Mouse (Mus musculus): ENCODE results near the gene Lrp8. TPM values are rescaled to one million over a fixed set of nuclear protein-coding genes. Genes with fewer than 3 reads are reported as not detected.

Gene Lrp8
- polyA plus RNA-seq, 1 experiment from 2014 or later, result 27.6 TPM

DNA sequence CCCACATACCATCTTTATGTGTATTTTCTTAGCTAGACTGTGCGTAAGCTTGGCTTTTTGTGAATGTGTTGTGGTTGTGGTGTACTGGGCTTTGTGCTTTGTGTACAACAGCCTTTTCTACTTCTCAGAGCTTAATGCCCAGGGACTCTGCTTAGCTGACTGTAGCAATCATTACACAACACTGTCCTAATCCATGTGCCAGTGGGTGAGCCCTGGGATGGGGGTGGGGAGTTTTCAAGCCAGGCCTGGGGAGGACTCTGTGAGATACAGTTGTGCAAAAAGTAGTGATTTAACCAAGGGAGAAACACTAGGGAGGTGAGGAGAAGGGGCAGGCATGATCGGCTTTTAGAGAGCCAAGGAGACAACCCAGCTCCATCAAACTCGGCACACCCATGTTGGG lies 98.1 kb downstream of the Lrp8 start:
- Histone ChIP-seq H3K4me1 (ENCODE audit: control insufficient read depth, insufficient read depth, low read length) (no peaks in the 10 kb centered on the region), H3K9me3 (ENCODE audit: control insufficient read depth, low read length) (no peaks in the 10 kb centered on the region), H3K4me3 (ENCODE audit: low read depth, low read length) (no peak overlapping the region), H3K4me2 (ENCODE audit: low read depth) (no peak overlapping the region), H3K9ac (ENCODE audit: low read length) (no peak overlapping the region), H3K27me3 (ENCODE audit: control insufficient read depth, insufficient read depth, low read length) (no peaks in the 10 kb centered on the region), H3K27ac (ENCODE audit: low read depth, low read length) (no peak overlapping the region), H3K36me3 (ENCODE audit: control insufficient read depth, insufficient read depth, low read length) (peaks cover 7% of the 10 kb centered on the region)
- 91% methylated on average over 3 of the region's 3 CpGs for WGBS
- ATAC-seq (ENCODE audit: insufficient read depth, low FRiP score, low TSS enrichment) (no peak), DNase-seq (ENCODE audit: low spot score) (no peak)

GRCm38 (mm10) chr4:107904252-107904651 lies 102.2 kb downstream of the Lrp8 start:
- H3K4me2 ChIP-seq (ENCODE audit: low read depth), result no peak overlapping the region
- no peaks in the 10 kb centered on the region for H3K9me3 ChIP-seq (ENCODE audit: control insufficient read depth, low read length)
- H3K9ac ChIP-seq (ENCODE audit: low read length), result no peak overlapping the region
- WGBS, result 93% methylated on average over 10 of the region's 10 CpGs
- no peak overlapping the region for H3K27ac ChIP-seq (ENCODE audit: low read depth, low read length)
- H3K4me3 ChIP-seq (ENCODE audit: low read depth, low read length), result no peak overlapping the region
- no peak for ATAC-seq (ENCODE audit: insufficient read depth, low FRiP score, low TSS enrichment)
- H3K36me3 ChIP-seq (ENCODE audit: control insufficient read depth, insufficient read depth, low read length), result peaks cover 4% of the 10 kb centered on the region
- DNase-seq (ENCODE audit: low spot score), result no peak
- H3K27me3 ChIP-seq (ENCODE audit: control insufficient read depth, insufficient read depth, low read length), result no peaks in the 10 kb centered on the region
- H3K4me1 ChIP-seq (ENCODE audit: control insufficient read depth, insufficient read depth, low read length), result no peaks in the 10 kb centered on the region

DNA sequence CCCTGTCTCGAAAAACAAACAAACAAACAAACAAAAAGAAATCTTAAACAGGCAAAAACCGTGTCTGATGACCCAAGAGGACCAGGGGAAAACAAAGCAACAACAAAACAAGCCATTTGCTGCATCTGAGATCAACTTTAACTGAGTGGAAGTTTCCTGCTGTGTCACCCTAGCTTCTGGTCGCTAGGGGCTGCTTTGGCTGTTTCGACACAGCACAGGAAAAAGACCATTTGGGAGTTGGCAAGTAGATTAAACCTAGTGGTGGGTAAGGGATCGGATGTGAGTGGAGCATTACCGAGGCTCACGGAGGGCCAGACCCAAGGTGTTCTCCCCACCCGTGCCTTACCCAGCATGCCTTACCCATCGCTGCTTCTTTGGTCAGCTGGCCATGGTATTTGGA lies 104.5 kb downstream of the Lrp8 start:
- Histone ChIP-seq H3K4me3 (ENCODE audit: low read depth, low read length) (no peak overlapping the region), H3K4me1 (ENCODE audit: control insufficient read depth, insufficient read depth, low read length) (no peaks in the 10 kb centered on the region), H3K36me3 (ENCODE audit: control insufficient read depth, insufficient read depth, low read length) (peaks cover 4% of the 10 kb centered on the region), H3K9me3 (ENCODE audit: control insufficient read depth, low read length) (no peaks in the 10 kb centered on the region), H3K4me2 (ENCODE audit: low read depth) (no peak overlapping the region), H3K27me3 (ENCODE audit: control insufficient read depth, insufficient read depth, low read length) (no peaks in the 10 kb centered on the region), H3K27ac (ENCODE audit: low read depth, low read length) (no peak overlapping the region), H3K9ac (ENCODE audit: low read length) (no peak overlapping the region)
- ATAC-seq (ENCODE audit: insufficient read depth, low FRiP score, low TSS enrichment) (no peak), DNase-seq (ENCODE audit: low spot score) (no peak)
- WGBS, result 91% methylated on average over 9 of the region's 9 CpGs

DNA sequence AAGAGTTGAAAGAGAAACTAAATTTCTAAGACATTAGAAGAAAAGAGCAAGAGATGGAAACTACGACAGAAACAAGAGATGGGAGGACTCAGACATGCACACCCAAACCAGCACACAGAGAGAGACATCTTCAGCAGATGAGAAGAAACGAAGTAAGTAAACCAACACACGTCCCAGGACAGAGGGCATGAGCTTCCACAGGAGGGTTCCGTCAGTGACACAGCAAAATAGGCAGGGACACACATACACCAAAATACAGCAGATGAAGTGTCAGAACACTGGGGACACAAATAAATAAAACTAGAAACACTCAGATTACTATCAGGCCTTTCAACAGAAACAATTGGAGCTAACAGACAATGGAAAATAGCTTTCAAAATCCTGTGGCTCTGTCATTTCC lies 108.0 kb downstream of the Lrp8 start:
- Histone ChIP-seq H3K4me2 (ENCODE audit: low read depth) (no peak overlapping the region), H3K27me3 (ENCODE audit: control insufficient read depth, insufficient read depth, low read length) (no peaks in the 10 kb centered on the region), H3K4me3 (ENCODE audit: low read depth, low read length) (no peak overlapping the region), H3K9me3 (ENCODE audit: control insufficient read depth, low read length) (no peaks in the 10 kb centered on the region), H3K9ac (ENCODE audit: low read length) (no peak overlapping the region), H3K4me1 (ENCODE audit: control insufficient read depth, insufficient read depth, low read length) (no peaks in the 10 kb centered on the region), H3K27ac (ENCODE audit: low read depth, low read length) (no peak overlapping the region), H3K36me3 (ENCODE audit: control insufficient read depth, insufficient read depth, low read length) (peaks cover 7% of the 10 kb centered on the region)
- DNase-seq (ENCODE audit: low spot score) (no peak), ATAC-seq (ENCODE audit: insufficient read depth, low FRiP score, low TSS enrichment) (no peak)
- WGBS, result 83% methylated on average over 4 of the region's 4 CpGs

- Histone ChIP-seq H3K4me1 (ENCODE audit: control insufficient read depth, insufficient read depth, low read length) (peaks cover 7% of the 10 kb centered on the region; the same call in 1 of the 2 replicates), H3K9ac (ENCODE audit: low read length) (no peak overlapping the region), H3K9me3 (ENCODE audit: control insufficient read depth, low read length) (no peaks in the 10 kb centered on the region), H3K4me2 (ENCODE audit: low read depth) (no peak overlapping the region), H3K4me3 (ENCODE audit: low read depth, low read length) (no peak overlapping the region), H3K27ac (ENCODE audit: low read depth, low read length) (no peak overlapping the region), H3K27me3 (ENCODE audit: control insufficient read depth, insufficient read depth, low read length) (no peaks in the 10 kb centered on the region), H3K36me3 (ENCODE audit: control insufficient read depth, insufficient read depth, low read length) (no peaks in the 10 kb centered on the region)
- DNase-seq (ENCODE audit: low spot score), result no peak
- 94% methylated on average over 2 of the region's 2 CpGs for WGBS
- no peak for ATAC-seq (ENCODE audit: insufficient read depth, low FRiP score, low TSS enrichment)
Measured at GRCm38 (mm10) chr4:107920336-107920735, 118.3 kb downstream of the Lrp8 start.

DNA sequence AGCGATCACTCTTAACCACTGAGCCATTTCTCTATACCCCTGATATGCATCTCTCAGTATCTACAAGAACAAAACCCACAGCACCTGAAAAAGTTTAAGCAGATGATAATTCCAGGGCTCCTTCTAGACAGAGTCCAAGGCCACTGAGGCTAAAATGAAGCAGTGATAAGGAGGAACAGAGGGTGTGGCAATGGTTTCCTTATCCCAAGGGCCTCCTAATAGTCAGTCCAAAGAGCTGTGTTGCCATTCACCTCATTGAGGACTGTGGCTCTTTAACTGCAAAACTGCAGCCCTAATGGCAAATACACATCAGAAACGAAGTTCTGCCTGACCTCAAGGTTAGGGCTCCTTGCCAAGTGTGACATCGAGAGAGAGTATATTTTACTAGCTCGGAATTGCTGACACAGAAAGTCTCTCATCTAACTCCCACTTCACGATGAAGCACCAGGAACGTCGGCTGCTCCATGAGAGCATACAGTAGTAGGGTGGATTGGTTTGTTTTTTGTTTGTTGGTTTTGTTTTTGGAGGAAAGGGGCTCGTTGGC lies 119.2 kb downstream of the Lrp8 start:
- no peak overlapping the region for H3K4me3 ChIP-seq (ENCODE audit: low read depth, low read length)
- ATAC-seq (ENCODE audit: insufficient read depth, low FRiP score, low TSS enrichment) (no peak), DNase-seq (ENCODE audit: low spot score) (no peak)
- no peaks in the 10 kb centered on the region for H3K9me3 ChIP-seq (ENCODE audit: control insufficient read depth, low read length)
- no peak overlapping the region for H3K27ac ChIP-seq (ENCODE audit: low read depth, low read length)
- peaks cover 7% of the 10 kb centered on the region; the same call in 1 of the 2 replicates for H3K4me1 ChIP-seq (ENCODE audit: control insufficient read depth, insufficient read depth, low read length)
- H3K4me2 ChIP-seq (ENCODE audit: low read depth), result no peak overlapping the region
- H3K27me3 ChIP-seq (ENCODE audit: control insufficient read depth, insufficient read depth, low read length), result no peaks in the 10 kb centered on the region
- 87% methylated on average over 8 of the region's 8 CpGs for WGBS
- H3K9ac ChIP-seq (ENCODE audit: low read length), result no peak overlapping the region
- no peaks in the 10 kb centered on the region for H3K36me3 ChIP-seq (ENCODE audit: control insufficient read depth, insufficient read depth, low read length)

DNA sequence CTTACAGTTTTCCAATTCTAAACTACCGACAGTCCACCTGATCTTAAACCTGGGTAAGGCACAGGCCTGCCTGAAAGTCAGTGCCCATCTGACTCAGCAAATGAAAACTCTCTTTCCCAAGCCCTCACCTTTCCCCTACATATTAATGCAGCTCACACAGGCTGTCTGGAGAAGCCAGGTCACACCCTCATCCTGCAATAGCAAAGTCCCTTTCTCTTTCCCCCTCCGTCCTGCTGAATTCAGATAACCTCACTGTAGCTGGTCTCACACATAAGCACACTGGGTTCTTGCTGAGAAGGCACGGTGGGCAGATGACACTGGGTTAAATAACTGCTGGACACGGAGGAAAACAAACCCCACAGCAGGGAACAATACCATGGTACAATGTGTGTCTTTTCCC lies 119.9 kb downstream of the Lrp8 start:
- H3K27ac ChIP-seq (ENCODE audit: low read depth, low read length), result no peak overlapping the region
- no peak overlapping the region for H3K4me3 ChIP-seq (ENCODE audit: low read depth, low read length)
- no peaks in the 10 kb centered on the region for H3K36me3 ChIP-seq (ENCODE audit: control insufficient read depth, insufficient read depth, low read length)
- WGBS, result 57% methylated on average over 4 of the region's 4 CpGs
- DNase-seq (ENCODE audit: low spot score) (no peak), ATAC-seq (ENCODE audit: insufficient read depth, low FRiP score, low TSS enrichment) (no peak)
- H3K9me3 ChIP-seq (ENCODE audit: control insufficient read depth, low read length), result no peaks in the 10 kb centered on the region
- no peak overlapping the region for H3K4me2 ChIP-seq (ENCODE audit: low read depth)
- no peak overlapping the region for H3K9ac ChIP-seq (ENCODE audit: low read length)
- no peaks in the 10 kb centered on the region for H3K27me3 ChIP-seq (ENCODE audit: control insufficient read depth, insufficient read depth, low read length)
- H3K4me1 ChIP-seq (ENCODE audit: control insufficient read depth, insufficient read depth, low read length), result peaks cover 7% of the 10 kb centered on the region; the same call in 1 of the 2 replicates

DNA sequence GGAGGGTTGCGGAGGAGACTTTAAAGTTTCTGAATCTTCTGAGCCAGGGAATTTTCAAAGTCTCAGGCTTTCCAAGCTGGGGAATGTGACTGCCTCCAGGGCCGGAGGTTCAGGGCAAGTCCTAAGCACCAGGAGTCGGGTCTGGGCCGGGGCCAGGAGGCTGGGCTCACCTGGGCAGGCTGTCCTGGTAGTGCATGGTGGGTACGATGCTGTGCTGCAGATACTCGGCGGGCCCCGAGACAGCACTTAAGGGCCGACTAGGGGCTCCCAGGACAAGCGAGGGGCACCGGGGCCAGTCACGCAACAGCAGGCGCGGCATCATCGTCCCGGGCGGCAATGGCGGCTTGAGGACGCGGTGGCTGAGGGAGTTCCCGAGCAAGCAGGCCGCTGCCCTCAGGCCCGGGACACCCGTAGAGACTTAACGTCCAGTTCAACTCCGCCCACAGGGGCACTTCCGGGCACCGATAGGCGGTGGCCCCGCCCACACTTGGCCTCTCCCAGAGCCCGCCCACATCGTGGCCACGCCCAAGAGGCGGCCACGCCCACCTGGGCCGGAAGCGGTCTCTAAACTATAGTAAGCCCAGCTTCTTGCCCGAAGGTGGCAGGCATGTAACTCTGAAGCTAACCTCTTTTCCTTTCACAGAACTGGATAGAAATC lies 121.2 kb downstream of the Lrp8 start, which contains the start of gene Cpt2:
TSS of gene Cpt2 (minus strand) at position 466 of the 658 bp plus-strand sequence.
- Histone ChIP-seq H3K9ac (ENCODE audit: low read length) (peak within 1 kb of the TSS; percentile 67), H3K4me1 (ENCODE audit: control insufficient read depth, insufficient read depth, low read length) (peaks cover 7% of the 10 kb centered on the region; the same call in 1 of the 2 replicates), H3K27ac (ENCODE audit: low read depth, low read length) (0 out of 2 replicates have a peak within 1 kb of the TSS, but pooled peaks have one; percentile 21), H3K9me3 (ENCODE audit: control insufficient read depth, low read length) (no peaks in the 10 kb centered on the region), H3K36me3 (ENCODE audit: control insufficient read depth, insufficient read depth, low read length) (no peaks in the 10 kb centered on the region), H3K27me3 (ENCODE audit: control insufficient read depth, insufficient read depth, low read length) (no peaks in the 10 kb centered on the region), H3K4me2 (ENCODE audit: low read depth) (peak within 1 kb of the TSS; percentile 53), H3K4me3 (ENCODE audit: low read depth, low read length) (peak within 1 kb of the TSS; percentile 70)
- ATAC-seq (ENCODE audit: insufficient read depth, low FRiP score, low TSS enrichment), result peak; percentile 90
- DNase-seq (ENCODE audit: low spot score), result peak; percentile 98
- under 1% methylated on average over 38 of the region's 38 CpGs for WGBS

DNA sequence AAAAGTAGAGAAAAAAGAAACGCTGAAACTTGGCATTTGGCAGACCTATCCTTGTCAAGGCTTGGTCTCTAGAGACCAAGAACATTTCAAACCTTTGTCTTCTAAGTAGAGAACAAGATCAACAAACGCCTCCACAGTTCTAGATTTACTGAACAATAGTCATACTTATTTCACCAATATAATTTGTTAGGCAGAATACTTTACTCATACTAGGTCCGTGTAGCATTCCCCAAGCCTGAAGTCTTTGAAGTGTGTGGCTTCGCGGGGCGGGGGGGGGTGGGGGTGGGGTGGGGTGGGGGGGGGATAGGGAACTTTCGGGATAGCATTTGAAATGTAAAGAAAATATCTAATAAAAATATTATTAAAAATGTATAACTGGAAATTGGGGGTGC lies 121.7 kb downstream of the Lrp8 start:
- peak overlapping the region; percentile 53 for H3K4me2 ChIP-seq (ENCODE audit: low read depth)
- H3K27ac ChIP-seq (ENCODE audit: low read depth, low read length), result no peak overlapping the region
- no peaks in the 10 kb centered on the region for H3K36me3 ChIP-seq (ENCODE audit: control insufficient read depth, insufficient read depth, low read length)
- H3K4me1 ChIP-seq (ENCODE audit: control insufficient read depth, insufficient read depth, low read length), result peaks cover 7% of the 10 kb centered on the region; the same call in 1 of the 2 replicates
- peak overlapping the region; percentile 70 for H3K4me3 ChIP-seq (ENCODE audit: low read depth, low read length)
- H3K9ac ChIP-seq (ENCODE audit: low read length), result no peak overlapping the region; the same call in 1 of the 2 replicates
- H3K27me3 ChIP-seq (ENCODE audit: control insufficient read depth, insufficient read depth, low read length), result no peaks in the 10 kb centered on the region
- no peak for DNase-seq (ENCODE audit: low spot score)
- no peaks in the 10 kb centered on the region for H3K9me3 ChIP-seq (ENCODE audit: control insufficient read depth, low read length)
- 60% methylated on average over 7 of the region's 7 CpGs for WGBS
- 0 out of 2 replicates have a peak, but pooled peaks have one; percentile 12 for ATAC-seq (ENCODE audit: insufficient read depth, low FRiP score, low TSS enrichment)

All from neural tube, embryonic 11.5 days (tissue).